Mouse (Mus musculus) kidney, embryonic 14.5 days (tissue): ENCODE data around the gene Il6st. TPM values are rescaled to one million over a fixed set of nuclear protein-coding genes. Genes with fewer than 3 reads are reported as not detected.

Source experiments
- ATAC-seq: fragments of 200-750 bp; cut with Nextera tagmentation; 2 replicates; pipeline ENCODE4 v1.8.0; 2017; ENCODE audit warnings: moderate number of reproducible peaks, mild to moderate bottlenecking, moderate TSS enrichment, moderate library complexity; ENCODE audit not compliant: low FRiP score, low TSS enrichment
- H3K27ac ChIP-seq: fragments of 300-500 bp; sonication (generic); 2 replicates; pipeline ENCODE4 v1.5.1; 2014; ENCODE audit warnings: low read depth, mild to moderate bottlenecking, low read length, moderate library complexity, mixed read lengths
- H3K27me3 ChIP-seq: fragments of 300-500 bp; sonication (generic); 2 replicates; pipeline ENCODE4 v1.6.1; 2014; ENCODE audit warnings: mild to moderate bottlenecking, low read length; ENCODE audit not compliant: control insufficient read depth, insufficient read depth
- H3K36me3 ChIP-seq: fragments of 300-500 bp; sonication (generic); 2 replicates; pipeline ENCODE4 v1.6.1; 2014; ENCODE audit warnings: low read length, mixed read lengths; ENCODE audit not compliant: control insufficient read depth, insufficient read depth
- H3K4me1 ChIP-seq: fragments of 300-500 bp; sonication (generic); 2 replicates; pipeline ENCODE4 v1.6.1; 2014; ENCODE audit warnings: low read length, mixed read lengths; ENCODE audit not compliant: control insufficient read depth, insufficient read depth
- H3K4me2 ChIP-seq: fragments of 300-500 bp; sonication (generic); replicated peaks from 2 replicates; pipeline ENCODE4 v1.6.1; 2014; ENCODE audit warnings: low read depth, mild to moderate bottlenecking, low read length
- H3K4me3 ChIP-seq: fragments of 300-500 bp; sonication (generic); 2 replicates; pipeline ENCODE4 v1.5.1; 2014; ENCODE audit warnings: mild to moderate bottlenecking, low read length
- H3K9ac ChIP-seq: fragments of 300-500 bp; sonication (generic); 2 replicates; pipeline ENCODE4 v1.6.1; 2014; ENCODE audit warnings: low read depth, mild to moderate bottlenecking, low read length, moderate library complexity
- H3K9me3 ChIP-seq: fragments of 300-500 bp; sonication (generic); 2 replicates; pipeline ENCODE4 v1.6.1; 2016; ENCODE audit warnings: low read length; ENCODE audit not compliant: control insufficient read depth
- WGBS: fragments of 180-500 bp; shearing (Covaris S2); extraction: QIAGEN DNeasy Blood & Tissue Kit; methylation state at CpG from one replicate; pipeline ENCODE4 v1.1.7; 2014; 5-methylcytosine and 5-hydroxymethylcytosine counted together
- polyA plus RNA-seq: library from polyadenylated mRNA; unstranded; fragments of >200 nt; fragmentation: Nextera tagmentation; extraction: Ambion mirVana; gene quantifications from 2 replicates; pipeline ENCODE4 v1.2.1, GENCODE M21; 2014

Il6st gene
- polyA plus RNA-seq, result 12.4 and 31.8 TPM in 2 replicates

GRCm38 (mm10) chr13:112463868-112464625 lies at the start of gene Il6st:
Il6st (plus strand) TSS chr13:112464070.
- WGBS, result under 1% methylated on average over 64 of the region's 85 CpGs
- peak within 1 kb of the TSS; percentile 76 for H3K4me3 ChIP-seq
- peak within 1 kb of the TSS; percentile 79 for H3K4me2 ChIP-seq
- H3K9me3 ChIP-seq, result no peaks in the 10 kb centered on the region
- H3K4me1 ChIP-seq, result peaks cover 7% of the 10 kb centered on the region; the same call in 1 of the 2 replicates
- H3K27ac ChIP-seq, result peak within 1 kb of the TSS; percentile 74; the same call in 1 of the 2 replicates
- ATAC-seq, result peak; percentile 100
- H3K9ac ChIP-seq, result peak within 1 kb of the TSS; percentile 89
- no peaks in the 10 kb centered on the region for H3K27me3 ChIP-seq
- no peaks in the 10 kb centered on the region for H3K36me3 ChIP-seq

- H3K27me3 ChIP-seq, result no peaks in the 10 kb centered on the region
- no peaks in the 10 kb centered on the region for H3K36me3 ChIP-seq
- no peak; the same call in 1 of the 2 replicates for ATAC-seq
- peak overlapping the region; percentile 69; the same call in 1 of the 2 replicates for H3K27ac ChIP-seq
- H3K9ac ChIP-seq, result no peak overlapping the region
- 76% methylated on average over 6 of the region's 6 CpGs for WGBS
- no peak overlapping the region for H3K4me3 ChIP-seq
- no peaks in the 10 kb centered on the region for H3K9me3 ChIP-seq
- H3K4me1 ChIP-seq, result 0 out of 2 replicates have a peak, but pooled peaks cover 2% of the 10 kb centered on the region
- H3K4me2 ChIP-seq, result no peak overlapping the region
Measured at GRCm38 (mm10) chr13:112415896-112416295, 48.0 kb upstream of the Il6st start.

- Histone ChIP-seq H3K4me3 (no peak overlapping the region), H3K9ac (no peak overlapping the region), H3K36me3 (no peaks in the 10 kb centered on the region), H3K9me3 (no peaks in the 10 kb centered on the region), H3K4me1 (0 out of 2 replicates have a peak, but pooled peaks cover 2% of the 10 kb centered on the region), H3K27ac (peak overlapping the region; percentile 69; the same call in 1 of the 2 replicates), H3K4me2 (no peak overlapping the region), H3K27me3 (no peaks in the 10 kb centered on the region)
- 21% methylated on average over 8 of the region's 8 CpGs for WGBS
- peak; percentile 28; the same call in 1 of the 2 replicates for ATAC-seq
Measured at GRCm38 (mm10) chr13:112416410-112417162, 47.3 kb upstream of the Il6st start.

GRCm38 (mm10) chr13:112417163-112417523 lies 46.7 kb upstream of the Il6st start:
- Histone ChIP-seq H3K4me2 (no peak overlapping the region), H3K27ac (peak overlapping the region; percentile 55; the same call in 1 of the 2 replicates), H3K36me3 (no peaks in the 10 kb centered on the region), H3K9me3 (no peaks in the 10 kb centered on the region), H3K27me3 (no peaks in the 10 kb centered on the region), H3K9ac (no peak overlapping the region), H3K4me3 (no peak overlapping the region), H3K4me1 (0 out of 2 replicates have a peak, but pooled peaks cover 2% of the 10 kb centered on the region)
- WGBS, result 18% methylated on average over 4 of the region's 4 CpGs
- peak; percentile 32; the same call in 1 of the 2 replicates for ATAC-seq

- no peak overlapping the region for H3K4me2 ChIP-seq
- H3K4me1 ChIP-seq, result 0 out of 2 replicates have a peak, but pooled peaks cover 2% of the 10 kb centered on the region
- ATAC-seq, result no peak
- no peaks in the 10 kb centered on the region for H3K9me3 ChIP-seq
- WGBS, result 70% methylated on average over 2 of the region's 2 CpGs
- H3K4me3 ChIP-seq, result no peak overlapping the region
- H3K9ac ChIP-seq, result no peak overlapping the region
- H3K36me3 ChIP-seq, result no peaks in the 10 kb centered on the region
- no peak overlapping the region for H3K27ac ChIP-seq
- no peaks in the 10 kb centered on the region for H3K27me3 ChIP-seq
Measured at GRCm38 (mm10) chr13:112417861-112418423, 45.9 kb upstream of the Il6st start.

- no peaks in the 10 kb centered on the region for H3K9me3 ChIP-seq
- no peak overlapping the region for H3K4me2 ChIP-seq
- H3K36me3 ChIP-seq, result no peaks in the 10 kb centered on the region
- 91% methylated on average over 4 of the region's 4 CpGs for WGBS
- ATAC-seq, result no peak
- H3K27me3 ChIP-seq, result no peaks in the 10 kb centered on the region
- H3K4me3 ChIP-seq, result no peak overlapping the region
- 0 out of 2 replicates have a peak, but pooled peaks cover 2% of the 10 kb centered on the region for H3K4me1 ChIP-seq
- H3K9ac ChIP-seq, result no peak overlapping the region
- H3K27ac ChIP-seq, result no peak overlapping the region
Measured at GRCm38 (mm10) chr13:112418595-112418994, 45.3 kb upstream of the Il6st start.

GRCm38 (mm10) chr13:112424212-112424611 lies 39.7 kb upstream of the Il6st start:
- no peaks in the 10 kb centered on the region for H3K9me3 ChIP-seq
- H3K4me1 ChIP-seq, result no peaks in the 10 kb centered on the region
- no peak for ATAC-seq
- H3K27ac ChIP-seq, result no peak overlapping the region
- no peak overlapping the region for H3K9ac ChIP-seq
- H3K27me3 ChIP-seq, result no peaks in the 10 kb centered on the region
- 85% methylated on average over 2 of the region's 2 CpGs for WGBS
- H3K36me3 ChIP-seq, result no peaks in the 10 kb centered on the region
- H3K4me2 ChIP-seq, result no peak overlapping the region
- no peak overlapping the region for H3K4me3 ChIP-seq

- Histone ChIP-seq H3K9ac (no peak overlapping the region), H3K9me3 (no peaks in the 10 kb centered on the region), H3K4me3 (no peak overlapping the region), H3K36me3 (no peaks in the 10 kb centered on the region), H3K4me1 (no peaks in the 10 kb centered on the region), H3K27ac (no peak overlapping the region), H3K4me2 (no peak overlapping the region), H3K27me3 (no peaks in the 10 kb centered on the region)
- no peak for ATAC-seq
- 87% methylated on average over 7 of the region's 7 CpGs for WGBS
Measured at GRCm38 (mm10) chr13:112424635-112425034, 39.2 kb upstream of the Il6st start.
